Comparison of ENCODE assay signal across 9 mouse cellular contexts in the genomic region with DNA sequence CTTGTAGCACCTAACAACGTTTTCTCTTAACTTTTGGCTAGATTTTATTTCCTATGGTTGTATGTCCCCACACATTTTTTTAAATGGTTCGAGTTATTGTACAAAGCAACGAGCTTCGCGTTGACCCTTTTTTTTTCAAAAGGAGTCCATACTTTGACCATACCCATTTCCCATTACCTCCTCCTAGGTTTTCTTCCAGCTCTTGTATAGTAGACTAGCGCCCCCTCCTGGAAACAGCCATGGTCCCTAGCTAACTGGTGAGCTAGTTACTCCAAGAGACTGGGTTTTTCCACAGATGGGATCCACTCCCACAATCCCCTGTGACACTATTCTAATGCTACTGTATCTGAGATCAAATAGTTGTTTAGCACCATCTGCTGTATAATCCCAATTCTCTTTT.
DNase-seq lines count a peak whose midpoint lies in the region; ATAC-seq and TF ChIP-seq lines count a peak whose summit lies in the region.
"Had no signal": no experiment of that assay in that cellular context is flagged by ENCODE, and none has a peak within 500 bp of the region (broad histone marks: within the 10 kb centered on the region; RNA-seq: fewer than 3 reads in every experiment).

No protein-coding gene starts in this region.

- in situ Hi-C loops in ES-E14 (cut with MboI; ENCODE audit: low sequenced_read_pairs in 2 of 2, unreplicated experiment in 2 of 2) = loop anchor here in 1 of 2 experiments (10.0 kb wide), 2 partner anchors 60 to 140 kb away; partner anchors contain the start of gene Ahr

- no peaks in the 10 kb centered on the region for H3K27me3 ChIP-seq in intestine, postnatal 0 days (replicated peaks; ENCODE audit: control insufficient read depth, insufficient read depth, low read length)
- H3K27me3 ChIP-seq in intestine, embryonic 16.5 days (replicated peaks; ENCODE audit: control insufficient read depth, insufficient read depth, low read length) = no peaks in the 10 kb centered on the region
- no peaks in the 10 kb centered on the region for H3K27me3 ChIP-seq in stomach, postnatal 0 days (ENCODE audit: control insufficient read depth, insufficient read depth, low read length)
- H3K27me3 ChIP-seq in hindbrain, postnatal 0 days (ENCODE audit: insufficient read depth, low read length) = no peaks in the 10 kb centered on the region
- H3K27me3 ChIP-seq: embryonic facial prominence, embryonic 12.5 days had no signal

- no peak overlapping the region for H3K9ac ChIP-seq in intestine, postnatal 0 days (ENCODE audit: low read depth, low read length)
- H3K9ac ChIP-seq in intestine, embryonic 16.5 days (ENCODE audit: low read depth, low read length) = no peak overlapping the region
- H3K9ac ChIP-seq in ES-E14 (ENCODE audit: insufficient read depth, low read depth, low read length, poor library complexity, severe bottlenecking) = no peak overlapping the region
- H3K9ac ChIP-seq in stomach, postnatal 0 days (ENCODE audit: low read length) = no peak overlapping the region
- no peak overlapping the region for H3K9ac ChIP-seq in hindbrain, postnatal 0 days (replicated peaks; ENCODE audit: low read length)
- H3K9ac ChIP-seq: embryonic facial prominence, embryonic 12.5 days had no signal

- H3K4me3 ChIP-seq in intestine, postnatal 0 days (ENCODE audit: low read depth, low read length) = no peak overlapping the region
- H3K4me3 ChIP-seq in intestine, embryonic 16.5 days (ENCODE audit: low read length) = no peak overlapping the region
- H3K4me3 ChIP-seq in ES-E14 (ENCODE audit: insufficient read depth in 1 of 2, low read depth in 1 of 2, low read length in 2 of 2, poor library complexity in 1 of 2, severe bottlenecking in 1 of 2) = no peak overlapping the region
- no peak overlapping the region for H3K4me3 ChIP-seq in lung, adult 2 months (replicated peaks; ENCODE audit: extremely low read depth, low read depth, low read length)
- H3K4me3 ChIP-seq in stomach, postnatal 0 days (ENCODE audit: low read depth, low read length) = no peak overlapping the region
- no peak overlapping the region for H3K4me3 ChIP-seq in hindbrain, postnatal 0 days (ENCODE audit: low read length)
- H3K4me3 ChIP-seq: embryonic facial prominence, embryonic 12.5 days had no signal

- no peak for TF ChIP-seq EP300 in stomach, postnatal 0 days (optimal IDR thresholded peaks at IDR 0.05)

- ATAC-seq in intestine, postnatal 0 days = no peak
- ATAC-seq in intestine, embryonic 16.5 days = no peak
- ATAC-seq in stomach, postnatal 0 days (ENCODE audit: low FRiP score, low TSS enrichment) = no peak
- no peak for ATAC-seq in hindbrain, postnatal 0 days

- H3K4me2 ChIP-seq in intestine, postnatal 0 days (replicated peaks; ENCODE audit: low read depth) = no peak overlapping the region
- H3K4me2 ChIP-seq in intestine, embryonic 16.5 days (ENCODE audit: low read depth, low read length) = no peak overlapping the region
- H3K4me2 ChIP-seq in stomach, postnatal 0 days (replicated peaks; ENCODE audit: low read depth) = no peak overlapping the region
- no peak overlapping the region for H3K4me2 ChIP-seq in hindbrain, postnatal 0 days (ENCODE audit: low read depth, low read length)
- H3K4me2 ChIP-seq: embryonic facial prominence, embryonic 12.5 days had no signal

- no peaks in the 10 kb centered on the region for H3K4me1 ChIP-seq in intestine, postnatal 0 days (replicated peaks; ENCODE audit: control insufficient read depth, insufficient read depth, low read length)
- no peaks in the 10 kb centered on the region for H3K4me1 ChIP-seq in intestine, embryonic 16.5 days (ENCODE audit: control insufficient read depth, insufficient read depth, low read length)
- H3K4me1 ChIP-seq in ES-E14 (ENCODE audit: control insufficient read depth in 2 of 2, insufficient read depth in 2 of 2, low read length in 2 of 2, poor library complexity in 1 of 2) = no peaks in the 10 kb centered on the region
- H3K4me1 ChIP-seq in lung, adult 2 months (ENCODE audit: control insufficient read depth, insufficient read depth, low read length) = no peaks in the 10 kb centered on the region; the same call in 1 of the 2 replicates
- no peaks in the 10 kb centered on the region for H3K4me1 ChIP-seq in stomach, postnatal 0 days (replicated peaks; ENCODE audit: control insufficient read depth, insufficient read depth)
- no peaks in the 10 kb centered on the region for H3K4me1 ChIP-seq in hindbrain, postnatal 0 days (ENCODE audit: insufficient read depth, low read length)
- H3K4me1 ChIP-seq: embryonic facial prominence, embryonic 12.5 days had no signal

- TF ChIP-seq CTCF in intestine, postnatal 0 days (IDR thresholded peaks at IDR 0.05; ENCODE audit: low read depth) = peak; percentile 56
- no peak; the same call in 1 of the 2 replicates for TF ChIP-seq CTCF in lung, adult 2 months (IDR thresholded peaks at IDR 0.05; ENCODE audit: insufficient read depth, low read length)
- TF ChIP-seq CTCF in stomach, postnatal 0 days (IDR thresholded peaks at IDR 0.05; ENCODE audit: low read depth) = peak; percentile 68
- TF ChIP-seq CTCF in hindbrain, postnatal 0 days (IDR thresholded peaks at IDR 0.05; ENCODE audit: low read depth) = no peak

- TF ChIP-seq POLR2A in lung, adult 2 months (IDR thresholded peaks at IDR 0.05; ENCODE audit: borderline replicate concordance, extremely low read depth, low read depth, low read length) = no peak

- WGBS in intestine, postnatal 0 days = 49% methylated on average over 6 of the region's 6 CpGs
- 53% methylated on average over 6 of the region's 6 CpGs for WGBS in intestine, embryonic 16.5 days
- WGBS in lung, adult 2 months = 55% methylated on average over 6 of the region's 6 CpGs
- WGBS in stomach, postnatal 0 days = 57% methylated on average over 6 of the region's 6 CpGs
- WGBS in hindbrain, postnatal 0 days = 52% methylated on average over 6 of the region's 6 CpGs

- H3K9me3 ChIP-seq in intestine, postnatal 0 days (ENCODE audit: control insufficient read depth) = no peaks in the 10 kb centered on the region
- no peaks in the 10 kb centered on the region for H3K9me3 ChIP-seq in intestine, embryonic 16.5 days (ENCODE audit: control insufficient read depth, low read length)
- no peaks in the 10 kb centered on the region for H3K9me3 ChIP-seq in ES-E14 (ENCODE audit: control insufficient read depth, insufficient read depth, low read depth, low read length)
- H3K9me3 ChIP-seq in stomach, postnatal 0 days (ENCODE audit: control insufficient read depth, low read length) = no peaks in the 10 kb centered on the region
- H3K9me3 ChIP-seq in hindbrain, postnatal 0 days (ENCODE audit: low read length) = no peaks in the 10 kb centered on the region
- H3K9me3 ChIP-seq: embryonic facial prominence, embryonic 12.5 days had no signal

- DNase-seq in ES-E14 (ENCODE audit: low read depth, low spot score) = peak; percentile 59
- DNase-seq in c-Kit-positive CD71-positive TER-119-negative erythroid progenitor cells, embryonic 14.5 days (ENCODE audit: low read depth) = peak; percentile 13
- peak; percentile 70 for DNase-seq in kidney, adult 9 months
- peak; percentile 54 for DNase-seq in lung, adult 2 months
- DNase-seq in stomach, postnatal 0 days (ENCODE audit: low spot score) = peak; percentile 51
- DNase-seq in hindbrain, postnatal 0 days (ENCODE audit: low spot score) = no peak

- H3K36me3 ChIP-seq in intestine, postnatal 0 days (ENCODE audit: control insufficient read depth, insufficient read depth) = no peaks in the 10 kb centered on the region
- no peaks in the 10 kb centered on the region for H3K36me3 ChIP-seq in intestine, embryonic 16.5 days (ENCODE audit: control insufficient read depth, insufficient read depth, low read length)
- no peaks in the 10 kb centered on the region for H3K36me3 ChIP-seq in ES-E14 (ENCODE audit: control insufficient read depth, insufficient read depth, low read length, poor library complexity, severe bottlenecking)
- no peaks in the 10 kb centered on the region for H3K36me3 ChIP-seq in stomach, postnatal 0 days (ENCODE audit: control insufficient read depth, insufficient read depth, low read length)
- H3K36me3 ChIP-seq in hindbrain, postnatal 0 days (ENCODE audit: insufficient read depth, low read length) = no peaks in the 10 kb centered on the region
- H3K36me3 ChIP-seq: embryonic facial prominence, embryonic 12.5 days had no signal

- no peak overlapping the region for H3K27ac ChIP-seq in intestine, postnatal 0 days (ENCODE audit: low read depth, low read length)
- no peak overlapping the region for H3K27ac ChIP-seq in intestine, embryonic 16.5 days (ENCODE audit: low read length)
- no peak overlapping the region for H3K27ac ChIP-seq in ES-E14 (ENCODE audit: insufficient read depth, low read depth, low read length, poor library complexity, severe bottlenecking)
- H3K27ac ChIP-seq in stomach, postnatal 0 days (replicated peaks) = no peak overlapping the region
- H3K27ac ChIP-seq in hindbrain, postnatal 0 days = no peak overlapping the region
- H3K27ac ChIP-seq: embryonic facial prominence, embryonic 12.5 days had no signal

TF ChIP-seq in ES-E14, 5 proteins besides CTCF, POLR2A, EP300 and RAD21:
- TF ChIP-seq ZNF384 (IDR thresholded peaks at IDR 0.05; ENCODE audit: low read depth, low read length) (no peak), ZC3H11A (IDR thresholded peaks at IDR 0.05; ENCODE audit: borderline replicate concordance, low read depth, low read length) (peak; percentile 72), MAFK (IDR thresholded peaks at IDR 0.05; ENCODE audit: insufficient read depth, low read depth, low read length) (no peak), HCFC1 (IDR thresholded peaks at IDR 0.05; ENCODE audit: borderline replicate concordance, insufficient read depth, low read length) (no peak), CHD2 (IDR thresholded peaks at IDR 0.05; ENCODE audit: low read depth, low read length) (no peak)
TF ChIP-seq in ES-E14: peak in this region for 1.

Comparison
In these comparisons a context has a peak if more than half of its experiments do, and no peak if none do; other contexts are left out.
1. CTCF ChIP-seq: peak in intestine, postnatal 0 days (single experiment) and stomach, postnatal 0 days (single experiment); none in lung, adult 2 months (single experiment) and hindbrain, postnatal 0 days (single experiment).